Mouse (Mus musculus) ES-CJ7 (cell line): ENCODE measurements around the gene Cldn34b1.
"Not testable (repeated sequence)": the region's sequence is repeated elsewhere in the genome, so short reads cannot be mapped to it uniquely, and the experiment has no call there.

ENCODE experiments used
- DNase-seq: peaks from one replicate; pipeline ENCODE4 v3.0.0; 2011; ENCODE audit warnings: low read depth, low spot score

Gene Cldn34b1

DNA sequence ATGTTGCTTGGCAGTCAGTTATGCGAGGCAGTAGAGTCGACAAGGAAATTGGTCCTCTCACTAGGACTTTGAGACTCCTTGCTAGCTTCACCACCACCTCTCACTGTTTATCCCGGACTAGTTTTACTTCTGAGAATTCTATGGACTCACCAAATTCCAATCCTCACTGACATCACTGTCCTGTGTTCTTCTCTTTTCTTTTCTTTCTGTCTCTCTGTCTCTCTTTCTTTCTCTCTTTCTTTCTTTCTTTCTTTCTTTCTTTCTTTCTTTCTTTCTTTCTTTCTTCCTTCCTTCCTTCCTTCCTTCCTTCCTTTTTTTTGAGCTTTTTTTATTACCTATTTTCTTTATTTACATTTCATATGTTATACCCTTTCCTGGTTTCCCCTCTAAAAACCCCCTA is at the start of gene Cldn34b1:
Cldn34b1 (minus strand) TSS at position 101 of the 400 bp plus-strand sequence.
- DNase-seq, result not testable (repeated sequence)

DNA sequence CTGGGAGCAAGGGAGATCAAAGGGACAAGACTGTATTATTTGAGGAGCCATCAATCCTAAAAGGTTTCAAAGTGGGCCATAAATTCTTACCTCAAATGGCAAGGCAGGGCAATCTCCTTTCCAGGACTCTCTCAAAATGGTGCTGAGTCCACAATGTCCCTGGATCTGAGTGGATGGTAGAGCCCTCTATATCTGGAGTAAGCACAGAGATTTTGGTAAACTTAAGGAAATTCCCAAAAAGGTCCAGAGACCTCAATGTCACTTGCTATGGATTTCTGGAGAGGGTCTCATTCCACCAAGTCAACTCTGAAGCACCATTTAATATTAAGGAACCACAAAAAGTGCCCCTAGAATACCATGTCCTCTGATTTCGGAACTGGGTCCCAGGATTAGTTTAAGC is 45.8 kb upstream of the Cldn34b1 start, which contains the start of gene Magea6:
Magea6 (minus strand) TSS at position 101 of the 400 bp plus-strand sequence.
- DNase-seq, result not testable (repeated sequence)
